Mouse (Mus musculus) embryonic facial prominence, embryonic 11.5 days (tissue): ENCODE measurements around the gene Atf3. TPM values are rescaled to one million over a fixed set of nuclear protein-coding genes. Genes with fewer than 3 reads are reported as not detected.

Experiments
- ATAC-seq: fragments of 200-750 bp; cut with Nextera tagmentation; replicated peaks from 2 replicates; pipeline ENCODE4 v1.8.0; 2017; ENCODE audit warnings: low read depth; ENCODE audit not compliant: insufficient number of reproducible peaks, low FRiP score, low TSS enrichment
- DNase-seq: peaks from one replicate; pipeline ENCODE4 v3.0.0-alpha.2; 2015; ENCODE audit warnings: low spot score
- H3K27ac ChIP-seq: fragments of 300-500 bp; sonication (generic); replicated peaks from 2 replicates; pipeline ENCODE4 v1.5.1; 2014; ENCODE audit warnings: mild to moderate bottlenecking, low read depth, low read length, control low read depth
- H3K27me3 ChIP-seq: fragments of 300-500 bp; sonication (generic); 2 replicates; pipeline ENCODE4 v1.6.1; 2014; ENCODE audit warnings: mild to moderate bottlenecking, low read length, moderate library complexity, mixed read lengths; ENCODE audit not compliant: control insufficient read depth, insufficient read depth
- H3K36me3 ChIP-seq: fragments of 300-500 bp; sonication (generic); replicated peaks from 2 replicates; pipeline ENCODE4 v1.6.1; 2014; ENCODE audit warnings: low read depth, mild to moderate bottlenecking, low read length, moderate library complexity, mixed read lengths; ENCODE audit not compliant: control insufficient read depth, insufficient read depth
- H3K4me1 ChIP-seq: fragments of 300-500 bp; sonication (generic); 2 replicates; pipeline ENCODE4 v1.6.1; 2014; ENCODE audit warnings: low read length, mixed read lengths; ENCODE audit not compliant: control insufficient read depth, insufficient read depth
- H3K4me2 ChIP-seq: fragments of 300-500 bp; sonication (generic); 2 replicates; pipeline ENCODE4 v1.6.1; 2014; ENCODE audit warnings: low read depth, mild to moderate bottlenecking, control low read depth, low read length, moderate library complexity
- H3K4me3 ChIP-seq: fragments of 300-500 bp; sonication (generic); 2 replicates; pipeline ENCODE4 v1.5.1; 2014; ENCODE audit warnings: low read depth, low read length, control low read depth
- H3K9ac ChIP-seq: fragments of 300-500 bp; sonication (generic); replicated peaks from 2 replicates; pipeline ENCODE4 v1.6.1; 2014; ENCODE audit warnings: mild to moderate bottlenecking, control low read depth, low read length
- H3K9me3 ChIP-seq: fragments of 300-500 bp; sonication (generic); replicated peaks from 2 replicates; pipeline ENCODE4 v1.6.1; 2016; ENCODE audit warnings: mild to moderate bottlenecking, low read length, inconsistent platforms, mixed read lengths; ENCODE audit not compliant: control insufficient read depth
- WGBS: fragments of 180-500 bp; shearing (Covaris S2); extraction: QIAGEN DNeasy Blood & Tissue Kit; methylation state at CpG from one replicate; pipeline ENCODE4 v1.1.7; 2014; 5-methylcytosine and 5-hydroxymethylcytosine counted together
- polyA plus RNA-seq: library from polyadenylated mRNA; unstranded; fragments of >200 nt; fragmentation: Nextera tagmentation; extraction: Ambion mirVana; gene quantifications from 2 replicates; pipeline ENCODE4 v1.2.1, GENCODE M21; 2014

The Atf3 gene
- 2.1 and 2.4 TPM in 2 replicates for polyA plus RNA-seq

- ATAC-seq (no peak), DNase-seq (no peak)
- H3K27me3 ChIP-seq: no peaks in the 10 kb centered on the region
- no peak within 1 kb of the TSS for H3K4me2 ChIP-seq
- H3K9me3 ChIP-seq: no peaks in the 10 kb centered on the region
- H3K4me3 ChIP-seq: no peak within 1 kb of the TSS
- no peak within 1 kb of the TSS for H3K9ac ChIP-seq
- WGBS: 73% methylated on average over 6 of the region's 6 CpGs
- no peaks in the 10 kb centered on the region for H3K36me3 ChIP-seq
- H3K27ac ChIP-seq: no peak within 1 kb of the TSS
- peaks cover 3% of the 10 kb centered on the region; the same call in 1 of the 2 replicates for H3K4me1 ChIP-seq
Observed at GRCm38 (mm10) chr1:191217939-191218338, at the start of gene Atf3. Atf3 (minus strand) TSS chr1:191218039.

GRCm38 (mm10) chr1:191267162-191267561 is 49.3 kb upstream of the Atf3 start:
- Histone ChIP-seq H3K27ac (no peak overlapping the region), H3K36me3 (no peaks in the 10 kb centered on the region), H3K9ac (no peak overlapping the region), H3K4me3 (no peak overlapping the region), H3K27me3 (no peaks in the 10 kb centered on the region), H3K9me3 (no peaks in the 10 kb centered on the region), H3K4me2 (no peak overlapping the region), H3K4me1 (no peaks in the 10 kb centered on the region)
- WGBS: 82% methylated on average over 5 of the region's 5 CpGs
- no peak for DNase-seq
- no peak for ATAC-seq

- no peak for ATAC-seq
- Histone ChIP-seq H3K4me3 (no peak overlapping the region), H3K27ac (no peak overlapping the region), H3K4me2 (no peak overlapping the region), H3K4me1 (no peaks in the 10 kb centered on the region), H3K9me3 (no peaks in the 10 kb centered on the region), H3K9ac (no peak overlapping the region), H3K27me3 (no peaks in the 10 kb centered on the region), H3K36me3 (no peaks in the 10 kb centered on the region)
- no peak for DNase-seq
- WGBS: 91% methylated on average over 5 of the region's 5 CpGs
Observed at GRCm38 (mm10) chr1:191263471-191263870, 45.6 kb upstream of the Atf3 start.

- no peak overlapping the region for H3K4me2 ChIP-seq
- H3K4me3 ChIP-seq: no peak overlapping the region
- H3K27me3 ChIP-seq: no peaks in the 10 kb centered on the region
- no peak overlapping the region for H3K27ac ChIP-seq
- H3K9me3 ChIP-seq: no peaks in the 10 kb centered on the region
- no peak for ATAC-seq
- no peak for DNase-seq
- 7% methylated on average over 6 of the region's 6 CpGs for WGBS
- no peaks in the 10 kb centered on the region for H3K4me1 ChIP-seq
- H3K9ac ChIP-seq: no peak overlapping the region
- no peaks in the 10 kb centered on the region for H3K36me3 ChIP-seq
Observed at GRCm38 (mm10) chr1:191261861-191262260, 44.0 kb upstream of the Atf3 start.

GRCm38 (mm10) chr1:191259661-191260060 is 41.8 kb upstream of the Atf3 start:
- H3K27ac ChIP-seq: no peak overlapping the region
- no peaks in the 10 kb centered on the region for H3K9me3 ChIP-seq
- ATAC-seq (no peak), DNase-seq (no peak)
- no peak overlapping the region for H3K4me2 ChIP-seq
- H3K27me3 ChIP-seq: no peaks in the 10 kb centered on the region
- no peak overlapping the region for H3K4me3 ChIP-seq
- H3K4me1 ChIP-seq: no peaks in the 10 kb centered on the region
- H3K9ac ChIP-seq: no peak overlapping the region
- H3K36me3 ChIP-seq: no peaks in the 10 kb centered on the region
- WGBS: 72% methylated on average over 5 of the region's 5 CpGs

- Histone ChIP-seq H3K36me3 (no peaks in the 10 kb centered on the region), H3K4me2 (no peak overlapping the region), H3K27ac (no peak overlapping the region), H3K4me1 (no peaks in the 10 kb centered on the region), H3K4me3 (no peak overlapping the region), H3K9me3 (no peaks in the 10 kb centered on the region), H3K9ac (no peak overlapping the region), H3K27me3 (no peaks in the 10 kb centered on the region)
- WGBS: 29% methylated on average over 7 of the region's 7 CpGs
- DNase-seq (peak; percentile 24), ATAC-seq (no peak)
Observed at GRCm38 (mm10) chr1:191259121-191259520, 41.3 kb upstream of the Atf3 start.

GRCm38 (mm10) chr1:191258521-191258920 is 40.7 kb upstream of the Atf3 start:
- H3K4me3 ChIP-seq: no peak overlapping the region
- no peak overlapping the region for H3K4me2 ChIP-seq
- H3K36me3 ChIP-seq: no peaks in the 10 kb centered on the region
- WGBS: 68% methylated on average over 3 of the region's 3 CpGs
- H3K27ac ChIP-seq: no peak overlapping the region
- no peak overlapping the region for H3K9ac ChIP-seq
- H3K27me3 ChIP-seq: no peaks in the 10 kb centered on the region
- ATAC-seq (no peak), DNase-seq (no peak)
- no peaks in the 10 kb centered on the region for H3K4me1 ChIP-seq
- no peaks in the 10 kb centered on the region for H3K9me3 ChIP-seq

- H3K4me1 ChIP-seq: no peaks in the 10 kb centered on the region
- no peak overlapping the region for H3K9ac ChIP-seq
- no peaks in the 10 kb centered on the region for H3K27me3 ChIP-seq
- H3K4me3 ChIP-seq: no peak overlapping the region
- DNase-seq (no peak), ATAC-seq (no peak)
- H3K9me3 ChIP-seq: no peaks in the 10 kb centered on the region
- no peaks in the 10 kb centered on the region for H3K36me3 ChIP-seq
- WGBS: 66% methylated on average over 2 of the region's 2 CpGs
- H3K27ac ChIP-seq: no peak overlapping the region
- H3K4me2 ChIP-seq: no peak overlapping the region
Observed at GRCm38 (mm10) chr1:191257981-191258380, 40.1 kb upstream of the Atf3 start.
